Mouse (Mus musculus) spleen, adult 2 months (tissue): ENCODE results near the gene Adgrf3.

Experiments used
- CTCF ChIP-seq: fragments of 200-500 bp; IDR thresholded peaks from 2 replicates; pipeline ENCODE4 v1.5.1; 2011; ENCODE audit warnings: mild to moderate bottlenecking, inconsistent platforms; ENCODE audit not compliant: insufficient read depth, insufficient read length, insufficient replicate concordance; ENCODE audit errors: extremely low read depth
- POLR2A ChIP-seq: fragments of 200-500 bp; IDR thresholded peaks from 2 replicates; pipeline ENCODE4 v1.6.1; 2011; ENCODE audit warnings: low read depth, low read length, inconsistent platforms

- TF ChIP-seq CTCF (no peak), POLR2A (no peak)
Measured at GRCm38 (mm10) chr5:30215970-30216369, 10.4 kb upstream of the Adgrf3 start.
